Mouse (Mus musculus) lung, adult 18-20 months (tissue): ENCODE measurements around the gene Gm5737.

ENCODE experiments used
- DNase-seq, 2 experiments: peaks; one replicate each; pipeline ENCODE4 v3.0.0; 2022; ENCODE audit warnings: mixed read lengths in 2 of 2

The Gm5737 gene

GRCm38 (mm10) chr7:120843037-120843621 lies 31.0 kb downstream of the Gm5737 start:
- peak; percentile 81 to 82 for DNase-seq

- no peak for DNase-seq
Observed at GRCm38 (mm10) chr7:120843852-120844435, 31.8 kb downstream of the Gm5737 start.

GRCm38 (mm10) chr7:120844689-120845088 lies 32.5 kb downstream of the Gm5737 start:
- DNase-seq = no peak

- no peak for DNase-seq
Observed at GRCm38 (mm10) chr7:120848831-120849512, 36.8 kb downstream of the Gm5737 start.

GRCm38 (mm10) chr7:120850165-120850564 lies 38.0 kb downstream of the Gm5737 start:
- no peak for DNase-seq

- no peak for DNase-seq
Observed at GRCm38 (mm10) chr7:120859854-120860253, 47.7 kb downstream of the Gm5737 start.

- DNase-seq = no peak
Observed at GRCm38 (mm10) chr7:120860799-120861487, 48.8 kb downstream of the Gm5737 start.

GRCm38 (mm10) chr7:120861488-120862047 lies 49.4 kb downstream of the Gm5737 start:
- no peak for DNase-seq

- DNase-seq = no peak
Observed at GRCm38 (mm10) chr7:120862196-120862595, 50.0 kb downstream of the Gm5737 start.

- DNase-seq = no peak
Observed at GRCm38 (mm10) chr7:120862626-120863025, 50.5 kb downstream of the Gm5737 start.

- DNase-seq = no peak
Observed at GRCm38 (mm10) chr7:120863476-120863875, 51.3 kb downstream of the Gm5737 start.

GRCm38 (mm10) chr7:120865100-120865499 lies 52.9 kb downstream of the Gm5737 start:
- DNase-seq = peak; percentile 53 to 61

GRCm38 (mm10) chr7:120865832-120866231 lies 53.7 kb downstream of the Gm5737 start:
- peak; percentile 32 to 55 for DNase-seq

- DNase-seq = no peak
Observed at GRCm38 (mm10) chr7:120866684-120867083, 54.5 kb downstream of the Gm5737 start.

- no peak for DNase-seq
Observed at GRCm38 (mm10) chr7:120867720-120868119, 55.6 kb downstream of the Gm5737 start.

- no peak for DNase-seq
Observed at GRCm38 (mm10) chr7:120869883-120870282, 57.7 kb downstream of the Gm5737 start.

- no peak for DNase-seq
Observed at GRCm38 (mm10) chr7:120870431-120871008, 58.4 kb downstream of the Gm5737 start.

GRCm38 (mm10) chr7:120873083-120873482 lies 60.9 kb downstream of the Gm5737 start:
- no peak for DNase-seq

- DNase-seq = no peak
Observed at GRCm38 (mm10) chr7:120874021-120874420, 61.9 kb downstream of the Gm5737 start.

- peak; percentile 36 to 64 for DNase-seq
Observed at GRCm38 (mm10) chr7:120874764-120875539, 62.8 kb downstream of the Gm5737 start.

GRCm38 (mm10) chr7:120875540-120876388 lies 63.6 kb downstream of the Gm5737 start:
- no peak for DNase-seq
